Mouse (Mus musculus) splenic B cell, adult 2 months (primary cell): Measurements from ENCODE around the gene Cdk14.
"Not testable (repeated sequence)": the region's sequence is repeated elsewhere in the genome, so short reads cannot be mapped to it uniquely, and the experiment has no call there.

ENCODE experiments used
- DNase-seq: peaks from one replicate; pipeline ENCODE4 v3.0.0-alpha.2; 2011; ENCODE audit warnings: low read depth, low spot score
- H3K27me3 ChIP-seq: 2 replicates; pipeline ENCODE4 v1.6.1; 2012; ENCODE audit warnings: mild to moderate bottlenecking, low read length, moderate library complexity, mixed read lengths; ENCODE audit not compliant: control insufficient read depth, poor library complexity, insufficient read depth, severe bottlenecking
- H3K36me3 ChIP-seq: 2 replicates; pipeline ENCODE4 v1.6.1; 2012; ENCODE audit warnings: mild to moderate bottlenecking, low read length, moderate library complexity, mixed read lengths; ENCODE audit not compliant: control insufficient read depth, poor library complexity, insufficient read depth, severe bottlenecking

Cdk14 gene

DNA sequence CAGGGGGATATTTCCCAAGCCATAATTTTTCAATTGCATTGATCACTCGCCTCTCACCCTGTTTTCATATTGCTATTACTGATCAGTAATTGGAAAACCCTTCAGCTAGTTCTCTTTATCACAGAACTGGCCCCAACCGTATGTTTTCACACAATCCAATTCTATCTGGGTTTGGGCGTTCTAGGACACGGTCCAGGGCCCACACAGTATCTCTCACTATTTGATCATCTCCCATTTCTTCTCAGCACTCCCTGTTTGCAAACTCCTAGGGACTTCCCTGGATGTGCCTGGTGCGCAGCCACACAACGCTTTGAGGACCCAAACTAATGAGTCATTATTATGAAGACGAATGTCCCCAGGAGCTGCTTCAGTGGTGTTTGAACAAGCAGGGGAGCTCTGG, 502.4 kb downstream of the Cdk14 start:
- Histone ChIP-seq H3K27me3 (no peaks in the 10 kb centered on the region), H3K36me3 (no peaks in the 10 kb centered on the region)
- no peak for DNase-seq

- DNase-seq: no peak
- Histone ChIP-seq H3K27me3 (no peaks in the 10 kb centered on the region), H3K36me3 (no peaks in the 10 kb centered on the region)
Measured at GRCm38 (mm10) chr5:4917274-4917673, 502.8 kb downstream of the Cdk14 start.

- no peaks in the 10 kb centered on the region for H3K27me3 ChIP-seq
Measured at GRCm38 (mm10) chr5:4916390-4917273, 503.5 kb downstream of the Cdk14 start.

GRCm38 (mm10) chr5:4904911-4905310, 515.2 kb downstream of the Cdk14 start:
- not testable (repeated sequence) for DNase-seq, H3K36me3 ChIP-seq, H3K27me3 ChIP-seq

More at GRCm38 (mm10) chr5:4916390-4917273, 503.5 kb downstream of the Cdk14 start:
- DNase-seq: no peak
- H3K36me3 ChIP-seq: no peaks in the 10 kb centered on the region

DNA sequence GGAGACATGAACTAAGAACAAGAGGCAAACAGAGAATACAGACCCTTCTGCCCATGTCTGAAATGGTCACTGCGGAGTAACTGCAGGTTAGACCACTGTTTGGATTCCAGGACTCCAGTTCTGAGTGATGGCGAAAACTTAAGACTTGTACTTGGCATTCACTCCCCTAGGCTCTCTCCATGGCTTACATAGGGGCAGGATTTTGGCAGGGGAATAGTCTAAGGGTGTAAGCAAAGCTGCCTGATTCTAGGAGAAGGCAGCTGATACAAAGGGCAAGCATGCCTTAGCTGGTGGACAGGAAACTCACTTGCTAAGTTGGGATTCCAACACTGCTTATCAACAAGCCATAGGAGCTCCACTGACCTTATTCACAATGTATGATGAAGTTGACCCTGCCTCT, 521.9 kb downstream of the Cdk14 start:
- no peaks in the 10 kb centered on the region for H3K36me3 ChIP-seq
- H3K27me3 ChIP-seq: no peaks in the 10 kb centered on the region
- DNase-seq: no peak

- Histone ChIP-seq H3K36me3 (no peaks in the 10 kb centered on the region), H3K27me3 (no peaks in the 10 kb centered on the region)
- no peak for DNase-seq
Measured at GRCm38 (mm10) chr5:4894988-4895387, 525.1 kb downstream of the Cdk14 start.

DNA sequence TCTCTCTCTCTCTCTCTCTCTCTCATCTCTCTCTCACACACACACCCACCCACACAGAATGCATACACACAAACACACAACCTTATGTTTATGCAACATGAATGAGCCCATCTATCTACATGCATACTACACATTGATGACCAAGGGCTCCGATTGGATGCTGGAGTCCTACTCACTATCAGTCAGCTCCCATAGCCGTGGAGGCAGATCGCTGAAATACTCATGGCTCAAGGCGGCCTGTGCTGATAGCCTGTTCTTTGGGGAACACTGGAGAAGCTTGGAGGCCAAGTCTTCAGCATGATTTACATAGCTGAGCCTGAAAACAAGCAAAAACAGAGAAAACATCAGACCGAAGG, 526.3 kb downstream of the Cdk14 start:
- H3K27me3 ChIP-seq: no peaks in the 10 kb centered on the region
- H3K36me3 ChIP-seq: no peaks in the 10 kb centered on the region
- no peak for DNase-seq

DNA sequence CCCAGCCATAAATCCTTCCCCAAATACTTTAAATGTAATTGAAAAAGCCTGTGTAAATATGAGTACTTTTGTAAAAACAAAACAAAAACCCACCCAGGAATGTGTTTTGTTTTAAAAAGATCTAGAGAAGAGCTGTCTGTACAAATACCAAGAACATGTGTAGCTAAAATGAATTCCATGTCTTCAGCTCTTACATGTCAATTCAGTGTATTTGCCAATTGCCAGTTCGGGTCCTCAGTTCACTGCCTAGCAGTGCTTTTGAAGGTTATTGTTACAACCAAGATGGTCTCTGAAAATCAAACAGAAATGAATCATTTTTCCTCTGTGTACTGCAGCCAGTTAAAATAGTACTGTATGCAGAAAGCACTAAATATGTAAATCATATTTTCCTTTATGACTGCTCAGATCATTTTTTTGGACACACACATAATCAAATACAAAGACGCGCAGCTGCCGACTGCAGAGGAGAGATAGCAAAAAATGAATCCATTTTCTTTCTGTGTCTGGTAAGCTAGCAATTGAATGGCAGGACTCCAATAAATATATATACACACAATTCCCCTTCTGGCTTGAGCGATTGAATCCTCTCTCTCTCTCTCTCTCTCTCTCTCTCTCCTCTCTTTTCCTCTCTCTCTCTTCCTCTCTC, 526.8 kb downstream of the Cdk14 start:
- no peak for DNase-seq
- H3K36me3 ChIP-seq: no peaks in the 10 kb centered on the region
- H3K27me3 ChIP-seq: no peaks in the 10 kb centered on the region

DNA sequence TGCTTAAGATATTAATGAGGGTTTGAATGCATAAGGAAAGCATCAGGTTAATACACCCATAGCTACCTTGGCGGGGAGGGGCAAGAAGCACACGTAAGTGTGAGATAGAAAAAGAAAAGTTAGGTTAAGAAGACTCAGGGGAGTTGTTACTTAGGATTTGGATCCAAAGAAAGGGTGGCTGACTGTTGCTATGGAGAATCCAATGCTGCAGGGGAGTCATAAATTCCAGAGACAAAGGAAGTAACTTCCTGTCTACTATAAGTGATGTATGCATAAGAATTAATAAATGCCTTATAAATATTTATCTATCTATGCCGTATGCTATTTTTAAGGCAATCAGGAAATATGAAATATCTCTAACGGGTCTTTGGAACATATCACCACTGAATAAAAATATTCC, 527.4 kb downstream of the Cdk14 start:
- DNase-seq: no peak
- H3K36me3 ChIP-seq: no peaks in the 10 kb centered on the region
- H3K27me3 ChIP-seq: no peaks in the 10 kb centered on the region

GRCm38 (mm10) chr5:4891862-4892704, 528.0 kb downstream of the Cdk14 start:
- DNase-seq: no peak
- Histone ChIP-seq H3K36me3 (no peaks in the 10 kb centered on the region), H3K27me3 (no peaks in the 10 kb centered on the region)

DNA sequence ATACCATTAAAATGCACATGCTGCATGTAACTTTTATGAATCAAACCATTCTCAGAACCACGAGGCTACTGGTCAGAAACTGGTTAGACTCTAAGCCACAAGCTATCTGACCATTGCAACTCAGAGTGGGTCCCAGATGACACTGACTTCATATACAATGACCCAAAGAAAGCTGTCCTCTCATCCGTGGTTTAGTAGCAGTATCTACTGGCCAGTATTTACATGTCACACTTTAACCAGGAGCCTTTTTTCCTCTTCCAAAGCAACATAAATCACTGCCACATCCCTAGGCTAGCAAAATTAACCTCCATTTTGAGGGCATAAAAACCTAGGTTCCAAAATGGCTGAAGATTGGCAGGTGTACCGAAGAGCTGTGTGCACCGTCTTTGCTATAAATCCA, 533.0 kb downstream of the Cdk14 start:
- H3K36me3 ChIP-seq: no peaks in the 10 kb centered on the region
- DNase-seq: no peak
- no peaks in the 10 kb centered on the region for H3K27me3 ChIP-seq

DNA sequence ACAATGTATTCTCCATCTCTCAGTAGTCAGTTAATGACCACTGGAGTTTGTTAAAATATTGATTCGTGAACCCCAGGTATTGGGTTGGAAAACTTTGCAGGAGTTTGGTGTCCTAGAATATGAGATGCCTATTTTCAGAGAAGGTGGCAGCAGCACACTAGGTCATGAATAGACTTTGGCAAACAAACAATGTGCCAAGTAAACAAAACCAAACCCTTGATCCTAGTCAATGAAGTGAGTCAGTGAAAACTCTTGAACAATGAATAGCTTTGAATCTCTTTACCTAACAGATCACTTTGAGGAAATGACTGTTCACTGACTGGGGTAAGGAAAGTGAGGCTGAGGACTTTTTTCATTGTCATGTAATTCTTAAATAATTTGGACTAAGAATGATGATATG, 537.3 kb downstream of the Cdk14 start:
- Histone ChIP-seq H3K36me3 (no peaks in the 10 kb centered on the region), H3K27me3 (no peaks in the 10 kb centered on the region)
- no peak for DNase-seq

GRCm38 (mm10) chr5:4880331-4880730, 539.8 kb downstream of the Cdk14 start:
- DNase-seq: no peak
- Histone ChIP-seq H3K36me3 (no peaks in the 10 kb centered on the region), H3K27me3 (no peaks in the 10 kb centered on the region)

DNA sequence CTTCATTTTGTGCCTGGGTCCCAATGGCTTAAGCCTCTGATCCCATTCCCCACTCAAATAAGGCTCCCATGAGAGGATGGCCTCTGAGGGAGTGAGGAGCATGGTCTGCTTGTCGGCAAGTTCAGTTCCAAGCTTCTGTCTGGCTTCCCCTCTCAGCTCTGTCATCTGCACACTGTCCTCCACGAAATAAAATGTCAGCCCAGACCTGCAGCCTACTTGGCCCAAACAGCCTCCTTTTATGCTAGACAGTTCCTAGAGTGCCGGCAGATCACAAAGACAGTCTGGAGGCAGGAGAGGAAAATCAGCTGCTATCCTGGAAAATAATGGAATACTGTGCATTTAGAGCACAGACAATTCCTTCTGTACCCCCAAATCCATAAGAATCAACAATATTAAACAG, 541.2 kb downstream of the Cdk14 start:
- no peaks in the 10 kb centered on the region for H3K27me3 ChIP-seq
- DNase-seq: no peak
- no peaks in the 10 kb centered on the region for H3K36me3 ChIP-seq

GRCm38 (mm10) chr5:4877638-4878037, 542.5 kb downstream of the Cdk14 start:
- Histone ChIP-seq H3K36me3 (no peaks in the 10 kb centered on the region), H3K27me3 (no peaks in the 10 kb centered on the region)
- no peak for DNase-seq
